Mouse (Mus musculus) macrophage (primary cell): Measurements from ENCODE around the gene Nfam1. TPM values are rescaled to one million over a fixed set of nuclear protein-coding genes. Genes with fewer than 3 reads are reported as not detected.

Experiments
- H3K27ac ChIP-seq: fragments of 350-480 bp; formaldehyde crosslinking; 2 replicates; pipeline ENCODE4 v1.9.0; 2021
- H3K36me3 ChIP-seq: fragments of 350-480 bp; formaldehyde crosslinking; 2 replicates; pipeline ENCODE4 v1.9.0; 2021; ENCODE audit errors: inconsistent target
- H3K4me3 ChIP-seq: fragments of 350-480 bp; formaldehyde crosslinking; 2 replicates; pipeline ENCODE4 v1.9.0; 2021; ENCODE audit errors: inconsistent target
- H3K79me2 ChIP-seq: fragments of 350-480 bp; formaldehyde crosslinking; 2 replicates; pipeline ENCODE4 v1.9.0; 2021; ENCODE audit errors: inconsistent target
- WGBS: methylation state at CpG from one replicate; pipeline ENCODE4 v1.1.7; 2026; ENCODE audit warnings: inconsistent platforms; ENCODE audit not compliant: missing documents; 5-methylcytosine and 5-hydroxymethylcytosine counted together
- polyA plus RNA-seq: library from polyadenylated mRNA; stranded (reverse); fragments of 250-400 nt; gene quantifications from 3 replicates; pipeline ENCODE4 v1.2.4, GENCODE M21; 2018; ENCODE audit warnings: inconsistent platforms

The Nfam1 gene
- polyA plus RNA-seq, 1 experiment from 2014 or later: 57.7 TPM

DNA sequence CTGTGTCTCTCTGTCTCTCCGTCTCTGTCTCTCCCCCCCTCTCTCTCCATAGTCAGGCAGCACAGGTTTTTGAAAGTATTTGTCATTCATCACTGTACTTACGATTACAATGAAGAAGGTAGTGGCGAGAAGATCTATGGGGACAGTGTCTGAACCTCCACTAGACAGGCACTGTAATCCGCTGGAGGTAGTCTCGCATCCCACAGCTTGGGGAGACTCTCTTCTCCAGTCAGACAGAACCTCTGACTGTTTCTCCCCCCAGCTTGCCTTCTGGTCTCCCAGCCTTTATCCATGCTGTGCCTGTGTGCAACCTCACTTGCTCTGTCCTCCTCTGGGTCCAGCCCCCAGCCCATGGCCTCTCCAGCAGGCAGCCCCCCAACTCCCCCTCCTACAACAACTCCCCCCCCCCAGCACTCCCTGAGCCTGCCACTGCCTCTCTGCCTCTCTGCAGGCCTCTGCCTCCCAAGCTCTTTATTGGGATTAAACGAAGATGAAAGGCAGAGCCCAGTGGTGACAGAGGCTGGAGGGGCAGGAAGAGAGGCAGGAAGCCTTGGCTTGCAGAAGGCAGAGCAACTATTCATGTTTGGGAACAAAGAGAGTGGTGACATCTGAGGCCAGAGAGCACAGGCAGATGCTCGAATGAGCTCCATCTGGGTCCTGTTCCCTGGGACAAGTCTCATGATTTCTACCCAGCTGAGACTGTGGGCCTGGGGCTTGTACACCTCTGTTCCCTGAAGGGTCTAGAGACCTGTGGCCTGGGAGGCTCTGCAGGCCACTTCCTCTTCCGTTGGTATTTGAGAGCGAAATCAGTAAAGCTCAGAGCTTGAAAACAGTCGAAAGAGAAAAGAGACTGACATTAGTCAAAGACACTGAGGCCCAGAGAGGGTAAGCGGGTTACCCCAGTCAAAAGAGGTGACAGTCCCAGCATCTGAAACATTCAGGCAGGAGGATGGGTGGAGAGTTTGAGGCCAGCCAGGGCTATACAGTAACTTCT is 3.1 kb downstream of the Nfam1 start:
- H3K27ac ChIP-seq: peak overlapping the region; percentile 95
- WGBS: 43% methylated on average over 11 of the region's 11 CpGs

DNA sequence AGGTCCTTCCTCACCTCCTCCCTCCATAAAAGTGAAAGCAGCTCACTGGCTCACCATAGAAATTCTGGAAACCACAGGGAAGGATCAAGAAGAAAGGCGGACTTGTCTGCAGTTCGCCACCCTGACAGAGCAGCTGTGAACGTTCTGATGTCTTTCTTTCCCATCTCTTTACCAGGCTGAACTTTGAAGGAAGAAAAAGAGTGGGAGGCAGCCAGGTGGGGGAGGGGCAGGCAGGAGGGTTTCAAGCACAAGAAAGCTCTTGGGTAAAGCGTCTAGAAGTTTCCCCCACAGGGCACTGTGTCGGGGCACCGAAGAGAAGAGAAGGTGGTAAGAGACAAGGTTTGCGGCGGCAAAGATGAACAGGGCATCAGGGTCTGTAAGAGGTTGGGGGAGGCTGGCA is 7.0 kb downstream of the Nfam1 start:
- peaks cover 52% of the 10 kb centered on the region for H3K36me3 ChIP-seq
- H3K27ac ChIP-seq: no peak overlapping the region
- H3K79me2 ChIP-seq: peaks cover 100% of the 10 kb centered on the region
- WGBS: 92% methylated on average over 8 of the region's 8 CpGs
- no peak overlapping the region for H3K4me3 ChIP-seq

More for the DNA sequence above, 3.1 kb downstream of the Nfam1 start:
- Histone ChIP-seq H3K79me2 (peaks cover 100% of the 10 kb centered on the region), H3K4me3 (peak overlapping the region; percentile 85), H3K36me3 (peaks cover 32% of the 10 kb centered on the region)

DNA sequence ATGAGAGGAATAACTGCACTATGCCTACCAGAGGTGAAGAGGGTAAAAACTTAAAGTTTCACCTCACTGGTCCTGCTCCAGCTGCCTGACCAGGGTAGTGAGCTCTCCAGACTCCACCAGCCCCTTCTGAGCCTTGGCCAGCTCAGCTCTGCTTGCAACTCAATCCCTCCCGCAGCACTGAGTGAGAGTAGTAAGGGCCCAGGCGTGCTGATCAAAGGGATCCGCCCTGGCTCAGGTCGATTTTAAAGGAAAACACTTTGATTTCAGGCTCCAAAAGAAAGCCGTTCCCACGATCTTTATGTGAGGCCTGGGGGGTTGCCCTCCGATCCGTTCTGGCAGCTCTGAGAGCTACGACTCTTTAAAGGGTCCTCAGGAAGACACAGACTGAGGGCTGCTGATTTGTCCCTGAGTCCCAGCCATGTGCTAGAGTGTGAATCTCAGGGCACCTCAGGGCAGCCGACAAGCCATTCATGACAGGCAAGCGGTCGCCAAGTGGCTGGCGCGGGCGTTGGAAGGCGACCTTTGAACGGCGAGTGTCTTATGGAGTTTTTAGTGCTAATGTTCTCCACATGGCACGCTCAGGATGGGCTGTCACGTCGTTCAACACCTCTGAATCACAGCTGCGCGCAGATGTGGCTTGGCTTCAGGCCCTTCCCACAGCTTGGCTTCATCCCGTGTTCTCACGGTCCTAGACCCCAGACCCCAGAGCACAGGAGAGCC is 7.9 kb downstream of the Nfam1 start:
- Histone ChIP-seq H3K27ac (no peak overlapping the region), H3K79me2 (peaks cover 99% of the 10 kb centered on the region), H3K36me3 (peaks cover 52% of the 10 kb centered on the region), H3K4me3 (no peak overlapping the region)
- 92% methylated on average over 22 of the region's 25 CpGs for WGBS

DNA sequence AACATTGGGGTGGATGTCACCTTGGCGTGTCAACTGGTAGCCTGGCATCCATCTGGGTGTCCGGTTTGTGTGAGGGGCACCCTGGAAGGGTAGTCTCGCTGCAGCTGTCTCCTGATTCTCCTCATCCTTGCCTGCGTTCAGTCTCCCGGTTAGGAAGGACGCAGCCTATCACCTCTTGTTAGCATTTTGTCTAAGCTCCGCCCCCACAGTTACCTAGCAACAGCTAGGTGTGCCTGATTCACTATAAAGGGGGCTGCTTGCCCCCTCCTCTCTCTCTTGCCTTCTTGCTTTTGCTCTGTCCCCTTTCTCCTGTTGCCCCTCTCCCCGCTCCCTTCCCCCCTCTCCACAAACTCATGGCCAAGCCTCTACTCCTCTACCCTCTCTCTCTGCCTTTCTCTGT is 10.2 kb downstream of the Nfam1 start:
- Histone ChIP-seq H3K27ac (no peak overlapping the region), H3K79me2 (peaks cover 99% of the 10 kb centered on the region), H3K4me3 (no peak overlapping the region), H3K36me3 (peaks cover 46% of the 10 kb centered on the region)
- 94% methylated on average over 7 of the region's 8 CpGs for WGBS

DNA sequence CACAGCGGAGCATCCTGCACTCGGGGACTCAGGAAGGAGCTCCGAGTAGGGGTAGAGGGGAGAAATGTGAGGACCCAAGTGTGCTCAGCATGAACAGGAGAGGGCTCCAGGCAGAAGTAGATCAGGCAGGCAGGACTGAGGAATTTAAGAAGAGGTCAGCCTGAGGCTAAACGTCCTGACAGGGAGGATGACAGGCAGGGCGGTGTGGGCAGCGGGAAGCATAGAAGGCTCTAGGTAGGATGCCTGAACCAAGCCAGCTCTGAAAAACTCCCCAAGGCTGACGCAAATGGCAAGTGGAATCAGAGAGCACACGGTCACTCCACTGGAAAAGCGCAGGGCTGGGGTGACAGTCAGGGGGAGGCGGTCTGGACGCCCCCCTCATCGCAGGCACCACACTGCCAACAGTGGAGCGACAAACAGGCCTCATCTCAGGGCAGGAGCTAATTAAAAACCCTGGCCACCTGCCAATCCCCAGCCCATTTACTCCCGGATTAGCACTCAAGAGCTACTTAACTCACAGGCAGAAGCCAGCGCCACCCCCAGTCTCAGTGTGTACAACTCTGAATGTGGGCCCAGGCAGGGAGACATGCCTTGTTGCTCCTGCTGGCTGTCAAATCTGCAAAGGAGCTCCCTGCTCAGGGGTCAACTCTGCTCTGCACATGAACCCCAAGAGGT is 22.0 kb downstream of the Nfam1 start:
- 84% methylated on average over 15 of the region's 15 CpGs for WGBS
- Histone ChIP-seq H3K36me3 (peaks cover 61% of the 10 kb centered on the region), H3K27ac (peak overlapping the region; percentile 87; the same call in 1 of the 2 replicates), H3K79me2 (peaks cover 20% of the 10 kb centered on the region; the same call in 1 of the 2 replicates), H3K4me3 (no peak overlapping the region)

DNA sequence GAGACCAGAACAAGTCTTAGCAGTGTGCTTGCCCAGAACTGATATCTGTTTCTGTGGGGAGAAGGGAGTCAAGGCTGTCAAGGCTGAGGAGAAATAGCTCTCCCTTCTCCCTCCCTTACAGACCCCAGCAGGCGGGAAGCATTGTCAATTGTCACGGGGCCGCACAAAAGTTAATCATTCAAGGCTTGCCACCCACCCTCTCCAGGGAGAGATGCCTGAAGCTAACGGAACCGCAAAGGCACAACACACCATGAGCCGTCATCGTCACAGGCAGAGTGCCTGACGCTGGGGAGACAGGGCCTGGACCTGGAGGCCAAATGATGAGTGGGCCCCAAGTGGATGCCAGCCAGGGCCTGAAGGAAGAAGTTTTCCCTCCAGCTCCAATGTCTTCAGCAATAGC is 22.7 kb downstream of the Nfam1 start:
- peaks cover 63% of the 10 kb centered on the region for H3K36me3 ChIP-seq
- H3K79me2 ChIP-seq: peaks cover 20% of the 10 kb centered on the region; the same call in 1 of the 2 replicates
- peak overlapping the region; percentile 87 for H3K27ac ChIP-seq
- no peak overlapping the region for H3K4me3 ChIP-seq
- 89% methylated on average over 8 of the region's 8 CpGs for WGBS

DNA sequence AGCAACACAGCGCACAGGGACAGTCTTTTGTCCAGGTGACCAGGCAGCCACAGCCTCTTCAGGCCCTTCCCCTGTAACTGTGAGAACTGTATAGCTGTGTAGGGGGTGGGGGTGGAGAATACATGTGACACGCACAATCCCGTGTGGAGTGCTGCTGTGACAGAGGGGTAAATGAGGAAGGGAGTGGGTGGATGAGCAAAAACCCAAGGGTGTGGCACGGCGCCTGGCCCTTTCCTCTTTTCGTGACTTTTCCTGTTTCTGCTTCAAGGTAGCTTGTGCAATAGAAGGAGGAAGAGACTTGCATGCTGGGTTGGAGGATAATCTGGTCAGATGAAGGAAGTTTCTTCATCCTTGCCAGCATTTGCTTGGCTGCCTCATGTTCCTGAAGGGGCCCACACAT is 23.6 kb downstream of the Nfam1 start:
- no peak overlapping the region for H3K4me3 ChIP-seq
- H3K79me2 ChIP-seq: peaks cover 12% of the 10 kb centered on the region; the same call in 1 of the 2 replicates
- 8% methylated on average over 6 of the region's 6 CpGs for WGBS
- H3K27ac ChIP-seq: peak overlapping the region; percentile 87
- peaks cover 55% of the 10 kb centered on the region for H3K36me3 ChIP-seq

DNA sequence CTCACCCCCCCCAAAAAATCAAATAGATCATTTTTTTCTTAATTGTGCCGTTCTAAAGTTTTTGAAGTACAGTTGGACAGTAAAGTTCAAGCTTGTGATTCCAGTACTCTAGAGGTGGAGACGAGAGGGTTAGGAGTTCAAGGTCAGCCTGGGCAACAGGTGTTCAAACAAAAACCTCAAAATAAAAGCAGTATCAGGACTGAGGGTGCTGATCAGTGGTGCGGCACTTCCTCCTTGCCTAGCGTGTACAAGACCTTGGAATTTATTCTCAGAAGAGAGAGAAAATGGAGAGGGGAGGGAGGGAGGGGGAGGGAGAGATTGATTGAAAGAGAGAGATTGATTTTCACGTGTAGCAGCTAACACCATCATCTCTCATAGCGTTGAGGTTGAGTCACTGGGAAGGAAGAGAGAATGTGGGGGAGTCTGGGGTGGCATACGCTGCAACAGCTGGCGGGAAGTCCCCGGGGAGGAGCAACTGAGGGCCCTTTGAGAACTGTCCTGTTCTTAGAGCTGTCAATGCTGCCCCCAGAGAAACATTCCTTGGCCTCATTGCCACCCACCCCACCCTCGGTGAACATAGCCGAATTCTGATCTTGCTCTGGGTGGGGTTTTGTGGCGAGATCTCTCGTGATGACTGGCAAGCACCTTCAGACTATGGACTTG is 24.2 kb downstream of the Nfam1 start:
- Histone ChIP-seq H3K4me3 (no peak overlapping the region), H3K79me2 (peaks cover 12% of the 10 kb centered on the region; the same call in 1 of the 2 replicates), H3K36me3 (peaks cover 53% of the 10 kb centered on the region), H3K27ac (peak overlapping the region; percentile 87)
- 39% methylated on average over 13 of the region's 13 CpGs for WGBS

DNA sequence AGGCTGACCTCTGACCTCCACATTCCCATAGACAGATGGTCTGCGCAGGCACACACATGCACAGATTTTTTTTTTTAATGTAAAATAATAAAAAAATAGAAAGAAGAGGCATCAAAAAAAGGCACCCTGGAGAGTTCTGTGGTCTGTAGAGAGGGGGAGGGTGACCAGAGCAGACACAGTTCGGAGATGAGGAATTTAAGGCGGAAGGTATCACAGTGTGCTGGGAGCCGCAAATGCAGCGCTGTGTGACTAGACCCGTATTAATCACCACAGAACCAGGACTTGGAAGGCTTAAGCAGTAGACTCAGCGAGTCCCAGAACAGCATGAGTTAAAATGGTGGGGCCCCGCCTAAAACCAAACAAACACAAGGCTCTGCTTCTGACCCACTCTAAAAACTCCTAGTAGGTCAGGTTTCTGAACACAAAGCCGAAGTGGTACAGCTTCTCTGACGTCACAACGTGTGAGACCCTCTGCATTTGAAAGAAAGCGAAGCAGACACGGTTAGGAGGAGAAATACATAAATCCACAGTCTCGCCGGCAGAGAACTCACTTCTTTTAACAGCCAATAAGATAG is 25.7 kb downstream of the Nfam1 start:
- Histone ChIP-seq H3K4me3 (no peak overlapping the region), H3K36me3 (peaks cover 62% of the 10 kb centered on the region), H3K27ac (no peak overlapping the region), H3K79me2 (peaks cover 13% of the 10 kb centered on the region; the same call in 1 of the 2 replicates)
- 97% methylated on average over 15 of the region's 15 CpGs for WGBS

DNA sequence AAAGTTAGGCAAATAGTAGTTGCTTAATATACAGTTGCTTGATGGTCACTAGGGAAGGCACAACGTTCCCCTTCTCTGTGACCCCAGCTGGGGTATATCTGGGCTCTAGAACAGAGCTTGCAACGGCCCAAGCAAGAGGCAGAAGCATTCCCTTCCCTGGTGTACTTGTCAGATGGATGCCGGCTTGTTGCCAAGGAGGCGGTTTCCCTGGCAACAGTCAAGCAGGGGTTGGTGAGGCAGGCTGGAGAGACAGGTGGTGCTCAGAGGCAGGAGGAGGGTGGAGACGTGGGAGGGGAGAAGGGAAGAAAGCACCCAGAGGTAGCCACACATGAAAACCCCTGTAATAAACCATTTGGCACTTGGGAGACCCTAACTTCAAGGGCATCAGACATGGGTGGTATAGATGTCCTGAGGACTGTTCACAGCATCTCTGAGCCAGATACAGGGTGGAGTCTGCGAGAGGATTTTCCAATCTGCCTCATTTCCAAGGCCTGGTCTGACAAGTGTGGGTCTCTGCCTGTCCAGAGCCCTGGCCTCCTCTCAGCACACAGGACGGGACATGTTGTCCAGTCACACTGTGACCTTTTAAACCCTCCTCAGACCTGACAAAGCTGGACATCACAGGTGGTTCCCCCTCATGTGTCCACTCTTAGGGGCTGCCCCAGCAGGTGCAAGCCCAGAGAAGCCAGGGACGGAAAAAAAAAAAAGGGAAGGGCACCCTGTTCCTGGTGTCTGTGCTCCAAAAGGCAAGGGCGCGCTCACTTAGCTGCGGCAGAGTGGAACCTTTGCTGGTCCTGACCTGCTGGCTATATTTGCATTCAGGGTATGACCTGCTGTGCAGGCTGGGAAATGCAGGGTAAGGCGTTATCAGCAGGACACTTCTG is 30.2 kb downstream of the Nfam1 start:
- no peak overlapping the region for H3K27ac ChIP-seq
- peaks cover 10% of the 10 kb centered on the region; the same call in 1 of the 2 replicates for H3K79me2 ChIP-seq
- H3K36me3 ChIP-seq: peaks cover 90% of the 10 kb centered on the region
- H3K4me3 ChIP-seq: no peak overlapping the region
- WGBS: 91% methylated on average over 12 of the region's 12 CpGs

DNA sequence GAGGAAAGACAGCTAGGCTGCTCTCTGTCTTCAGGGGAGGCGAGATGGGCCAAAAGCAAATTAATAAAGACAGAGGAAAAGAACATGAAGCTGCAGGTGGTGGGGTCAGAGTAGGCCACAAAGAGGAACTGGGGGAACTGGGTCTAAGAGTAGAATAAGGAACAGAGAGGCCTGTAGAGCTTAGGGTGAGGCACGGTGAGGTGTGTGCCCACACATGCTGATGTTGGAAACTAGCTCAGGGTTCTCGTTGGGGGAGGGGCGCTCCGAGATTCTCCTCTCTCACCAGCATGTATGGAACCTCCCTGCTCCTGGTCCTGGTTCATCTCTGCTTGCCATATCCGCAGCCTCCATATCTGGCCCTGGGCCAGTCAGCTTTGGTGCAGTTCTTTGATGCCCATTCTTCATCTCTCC is 34.3 kb downstream of the Nfam1 start:
- Histone ChIP-seq H3K36me3 (peaks cover 61% of the 10 kb centered on the region), H3K4me3 (no peak overlapping the region), H3K27ac (no peak overlapping the region), H3K79me2 (peaks cover 4% of the 10 kb centered on the region; the same call in 1 of the 2 replicates)
- 39% methylated on average over 6 of the region's 6 CpGs for WGBS

DNA sequence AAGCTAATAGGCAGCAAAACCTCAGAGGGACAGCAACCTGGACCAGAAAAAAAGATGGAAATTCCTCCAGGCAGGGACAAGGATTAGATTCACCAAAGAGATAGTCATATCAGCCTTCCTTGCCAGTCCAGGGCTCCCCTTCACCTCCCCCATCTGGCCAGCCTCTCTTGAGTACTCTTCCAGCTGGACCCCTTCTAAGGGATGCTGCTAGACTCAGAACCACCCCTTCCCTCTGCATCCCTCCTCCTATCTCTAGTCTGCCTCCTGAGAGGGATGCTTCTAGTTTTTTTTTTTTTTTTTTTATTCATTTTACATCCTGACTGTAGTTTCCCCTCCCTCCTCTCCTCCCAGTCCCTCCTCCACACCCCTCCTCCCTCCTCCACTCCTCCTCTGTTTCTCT is 36.7 kb downstream of the Nfam1 start:
- Histone ChIP-seq H3K36me3 (peaks cover 37% of the 10 kb centered on the region), H3K27ac (no peak overlapping the region), H3K79me2 (no peaks in the 10 kb centered on the region), H3K4me3 (no peak overlapping the region)

DNA sequence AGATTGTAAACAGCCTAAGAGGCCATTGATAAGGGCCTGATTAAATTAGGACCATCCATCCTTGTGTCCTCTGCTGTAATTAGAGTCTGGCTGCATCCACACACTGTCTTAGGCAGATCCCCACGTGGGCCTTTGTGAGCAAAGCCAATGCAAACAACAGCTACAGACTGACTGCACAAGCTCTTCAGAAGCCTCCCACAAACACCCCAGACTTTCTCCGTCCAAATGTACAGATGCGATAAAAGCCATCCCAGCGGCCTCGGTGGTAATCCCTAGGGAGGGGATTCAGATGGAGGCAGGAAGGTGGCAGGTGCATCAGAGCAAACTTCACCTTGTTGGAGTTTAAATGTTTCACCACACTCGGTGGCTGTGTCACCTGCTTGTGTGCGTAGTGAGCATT is 37.9 kb downstream of the Nfam1 start:
- Histone ChIP-seq H3K36me3 (peaks cover 25% of the 10 kb centered on the region), H3K27ac (no peak overlapping the region), H3K4me3 (no peak overlapping the region), H3K79me2 (no peaks in the 10 kb centered on the region)
- whole genome bisulfite sequencing: 90% methylated on average over 7 of the region's 7 CpGs
